Mouse (Mus musculus): Measurements from ENCODE around the gene Mapk1ip1. TPM values are rescaled to one million over a fixed set of nuclear protein-coding genes. Genes with fewer than 3 reads are reported as not detected.
A peak's percentile ranks its signal among the peaks of the same experiment; 100 is the strongest.

The Mapk1ip1 gene
- 16.2 and 24.3 TPM in 2 replicates for polyA plus RNA-seq (2012; ENCODE audit: insufficient read depth, insufficient read length, missing spikeins)

DNA sequence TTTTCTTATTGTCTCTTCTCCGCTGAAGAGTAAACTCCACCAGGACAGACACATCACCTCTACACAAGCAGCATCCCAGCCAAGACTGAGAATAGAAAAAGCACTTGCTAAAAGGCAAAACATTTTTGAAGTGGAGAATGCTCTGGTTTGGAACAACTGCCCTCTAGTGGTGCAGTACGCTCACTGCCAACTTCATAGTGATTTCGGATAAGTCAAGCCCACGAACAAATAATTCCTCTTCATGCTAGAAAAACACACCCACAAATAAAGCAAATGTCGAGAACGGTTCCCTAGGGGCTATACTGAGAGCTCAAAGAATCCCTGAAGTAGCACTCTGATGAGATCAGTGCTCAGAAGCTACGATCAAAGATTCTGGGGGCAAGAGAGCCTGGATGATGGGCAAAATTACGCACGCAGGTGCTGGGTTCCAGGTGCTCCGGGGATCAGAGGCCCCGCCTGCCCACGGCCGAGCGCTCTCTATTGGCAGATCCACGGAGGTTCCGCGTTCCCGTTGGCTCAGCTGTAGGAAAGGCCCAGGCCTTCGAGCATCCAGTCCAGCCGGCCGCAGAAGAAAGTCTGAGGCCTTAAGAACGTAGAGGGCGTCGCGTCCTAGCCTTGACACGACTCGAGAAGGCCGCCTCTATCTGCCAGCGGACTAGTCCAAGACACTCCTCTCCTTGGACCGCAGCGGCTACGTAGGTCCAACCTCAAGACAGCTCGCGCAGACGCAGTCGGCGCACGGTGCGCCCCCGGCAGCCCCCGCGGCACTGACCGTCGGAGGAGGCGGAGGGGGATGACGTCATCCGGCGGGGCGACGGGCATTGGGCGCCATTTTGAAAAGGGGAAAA lies at the start of gene Mapk1ip1, which contains the start of gene Ppp2r2d:
Mapk1ip1 (minus strand) TSS at position 730 of the 848 bp plus-strand sequence.
Ppp2r2d (plus strand) TSS at position 536 of the 848 bp plus-strand sequence.
- Histone ChIP-seq H3K27ac (replicated peaks; ENCODE audit: low read depth, low read length) (peak within 1 kb of the TSS; percentile 97), H3K4me1 (ENCODE audit: control insufficient read depth, insufficient read depth, insufficient read length, low read length) (peaks cover 23% of the 10 kb centered on the region), H3K4me3 (ENCODE audit: insufficient read depth, low read depth, low read length) (peak within 1 kb of the TSS; percentile 94)

DNA sequence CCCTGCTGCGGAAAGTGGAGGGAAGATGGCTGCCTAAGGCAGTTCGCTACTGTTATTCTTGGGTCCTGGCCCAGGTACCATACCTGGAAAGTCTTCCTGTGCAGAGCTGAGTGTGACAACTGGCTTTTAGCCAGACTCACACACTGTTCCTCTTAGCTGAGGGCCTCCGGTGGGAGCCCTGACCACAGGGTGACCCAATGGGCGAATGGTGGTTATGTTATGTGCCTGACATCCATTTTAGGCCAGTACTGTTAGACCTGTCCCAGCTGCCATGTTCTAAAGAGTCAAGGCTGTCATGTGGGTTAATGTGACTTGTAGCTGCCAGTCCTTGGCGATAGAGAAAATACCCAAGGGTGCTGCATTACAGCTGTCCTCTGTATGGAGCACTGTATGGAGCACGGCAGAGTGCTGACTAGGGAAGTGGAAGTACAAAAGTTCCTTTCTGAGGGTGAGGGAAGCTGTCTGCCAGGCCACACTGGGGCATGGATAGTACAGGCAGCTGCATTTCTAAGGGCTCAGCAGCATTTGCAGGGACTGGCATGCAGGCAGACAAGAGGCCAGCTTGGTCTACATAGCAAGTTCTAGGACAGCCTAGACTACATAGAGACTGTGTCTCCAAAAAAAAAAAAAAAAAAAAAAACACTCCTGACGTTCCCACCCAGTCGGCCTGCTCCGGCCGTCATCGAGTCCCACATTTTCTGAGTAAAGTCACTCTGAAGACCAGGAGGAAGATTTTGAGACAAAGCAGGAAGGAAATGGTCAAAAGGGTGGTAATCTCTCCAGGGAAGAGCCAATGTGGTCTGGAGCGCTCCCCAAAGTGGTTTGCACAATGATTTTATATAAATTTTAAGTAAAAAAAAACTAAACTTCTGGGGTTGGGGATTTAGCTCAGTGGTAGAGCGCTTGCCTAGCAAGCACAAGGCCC lies 39.6 kb upstream of the Mapk1ip1 start:
- no peaks in the 10 kb centered on the region for H3K4me1 ChIP-seq (ENCODE audit: control insufficient read depth, insufficient read depth, insufficient read length, low read length)
- H3K4me3 ChIP-seq (ENCODE audit: insufficient read depth, low read depth, low read length), result no peak overlapping the region
- H3K27ac ChIP-seq (replicated peaks; ENCODE audit: low read depth, low read length), result no peak overlapping the region

DNA sequence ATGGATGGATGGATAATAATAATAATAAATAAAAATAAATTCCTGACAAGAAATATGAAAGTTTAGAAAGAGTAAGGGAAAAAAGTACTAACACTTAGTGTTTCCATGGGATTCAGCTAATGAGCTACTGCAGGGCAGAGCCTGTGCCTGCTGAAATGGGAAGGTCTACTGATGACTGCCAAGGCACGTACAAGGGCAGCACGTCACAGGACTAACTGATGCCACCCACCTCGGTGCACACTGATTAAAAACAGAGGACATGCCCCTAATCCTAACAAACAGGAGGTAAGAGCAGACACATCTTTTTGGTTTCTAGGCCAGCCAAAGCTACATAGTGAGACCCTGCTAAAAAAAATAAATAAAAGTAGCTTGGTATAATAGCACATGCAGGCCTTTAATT lies 37.7 kb upstream of the Mapk1ip1 start:
- no peak overlapping the region for H3K4me3 ChIP-seq (ENCODE audit: insufficient read depth, low read depth, low read length)
- H3K27ac ChIP-seq (replicated peaks; ENCODE audit: low read depth, low read length), result no peak overlapping the region
- no peaks in the 10 kb centered on the region for H3K4me1 ChIP-seq (ENCODE audit: control insufficient read depth, insufficient read depth, insufficient read length, low read length)

DNA sequence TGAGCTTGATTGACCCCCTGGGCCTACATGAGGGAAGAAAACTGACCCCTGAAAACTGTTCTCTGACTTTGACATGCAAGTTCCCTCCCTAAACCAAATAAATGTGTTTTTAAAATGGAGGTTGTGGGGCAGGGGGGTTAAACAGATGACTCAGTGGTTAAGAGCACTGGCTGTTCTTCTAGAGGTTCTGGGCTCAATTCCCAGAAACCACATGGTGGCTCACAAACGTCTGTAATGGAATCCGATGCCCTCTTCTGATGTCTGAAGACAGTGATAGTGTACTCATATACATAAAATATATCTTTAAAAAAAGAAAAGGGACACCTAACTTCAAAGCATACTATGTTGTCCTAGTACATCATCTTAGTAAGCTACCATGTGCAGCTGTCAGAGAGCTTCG lies 29.0 kb upstream of the Mapk1ip1 start:
- H3K27ac ChIP-seq (replicated peaks; ENCODE audit: low read depth, low read length), result no peak overlapping the region
- H3K4me1 ChIP-seq (ENCODE audit: control insufficient read depth, insufficient read depth, insufficient read length, low read length), result no peaks in the 10 kb centered on the region
- no peak overlapping the region for H3K4me3 ChIP-seq (ENCODE audit: insufficient read depth, low read depth, low read length)

DNA sequence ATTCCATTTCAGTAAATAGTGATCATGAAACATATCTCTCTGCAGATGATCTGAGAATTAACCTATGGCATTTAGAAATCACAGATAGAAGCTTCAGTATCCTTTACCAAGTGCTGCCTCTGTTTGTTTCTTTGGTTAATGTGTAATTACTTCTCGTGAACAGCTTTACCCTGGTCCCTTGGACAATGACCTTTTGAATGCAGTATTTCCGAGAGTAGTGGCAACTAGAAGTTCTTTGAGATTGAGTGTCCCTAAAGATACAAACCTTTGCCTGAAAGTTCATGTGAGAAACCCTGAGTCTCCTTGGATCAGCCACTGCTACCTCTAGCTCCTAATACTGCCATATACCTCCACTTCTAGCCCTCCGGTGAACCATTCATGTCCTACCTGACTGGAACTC lies 26.9 kb upstream of the Mapk1ip1 start:
- Histone ChIP-seq H3K4me3 (ENCODE audit: insufficient read depth, low read depth, low read length) (no peak overlapping the region), H3K27ac (replicated peaks; ENCODE audit: low read depth, low read length) (no peak overlapping the region), H3K4me1 (ENCODE audit: control insufficient read depth, insufficient read depth, insufficient read length, low read length) (no peaks in the 10 kb centered on the region)

DNA sequence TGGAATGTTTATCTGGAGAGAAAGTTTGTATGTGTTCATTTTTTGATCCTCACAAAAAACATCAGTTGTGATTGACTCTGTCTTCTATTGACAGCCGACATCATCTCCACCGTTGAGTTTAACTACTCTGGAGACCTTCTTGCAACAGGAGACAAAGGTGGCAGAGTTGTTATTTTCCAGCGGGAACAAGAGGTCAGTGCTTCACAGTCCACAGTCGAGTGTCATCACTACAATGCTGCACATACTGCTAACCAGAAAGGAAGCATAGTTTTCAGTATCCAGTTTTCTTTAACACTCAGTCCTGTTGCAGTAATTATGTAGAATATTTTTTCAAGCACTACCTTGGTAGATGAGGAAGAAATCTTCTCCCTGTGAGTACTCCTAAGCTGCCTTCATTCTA lies 22.2 kb upstream of the Mapk1ip1 start:
- Histone ChIP-seq H3K4me1 (ENCODE audit: control insufficient read depth, insufficient read depth, insufficient read length, low read length) (peaks cover 7% of the 10 kb centered on the region; the same call in 1 of the 2 replicates), H3K4me3 (ENCODE audit: insufficient read depth, low read depth, low read length) (no peak overlapping the region), H3K27ac (replicated peaks; ENCODE audit: low read depth, low read length) (no peak overlapping the region)

DNA sequence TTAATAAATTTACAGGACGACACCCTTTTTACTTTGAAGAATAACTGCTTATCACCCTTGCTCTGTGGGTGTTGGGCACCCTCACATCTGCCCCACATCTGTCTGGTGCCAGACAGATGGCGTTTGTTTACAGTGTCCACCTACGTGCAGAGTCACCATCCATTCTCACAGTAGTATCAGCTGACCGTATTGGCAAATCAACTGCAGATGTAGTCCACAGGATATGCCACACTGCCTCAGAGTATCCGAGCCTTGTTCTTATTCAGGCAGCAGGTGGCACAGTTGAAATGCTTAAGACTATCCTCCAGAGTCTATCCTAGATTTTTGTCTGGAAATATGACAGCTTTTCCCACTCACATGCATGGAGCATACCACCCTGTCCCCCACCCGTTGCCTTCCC lies 21.2 kb upstream of the Mapk1ip1 start:
- H3K27ac ChIP-seq (replicated peaks; ENCODE audit: low read depth, low read length), result no peak overlapping the region

DNA sequence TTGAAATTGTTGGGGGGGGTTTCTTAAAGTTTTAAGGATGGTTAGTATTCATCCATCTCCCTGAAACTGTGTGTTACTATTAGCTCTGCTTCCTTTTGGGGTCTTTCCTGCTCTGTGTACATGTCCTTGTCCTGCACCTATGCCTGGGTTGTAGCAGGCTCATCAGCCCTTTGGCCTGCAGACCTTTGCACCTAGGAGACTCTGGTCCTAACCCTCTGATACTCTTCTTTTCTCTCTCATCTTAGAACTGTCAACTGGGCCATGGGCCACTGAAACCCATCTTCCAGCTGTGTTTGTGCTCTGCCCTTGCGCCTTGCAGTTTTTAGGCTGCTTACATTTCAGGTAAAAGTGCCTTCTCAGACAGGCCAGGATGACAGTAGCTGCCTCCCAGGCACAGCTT lies 18.7 kb upstream of the Mapk1ip1 start:
- no peak overlapping the region for H3K4me3 ChIP-seq (ENCODE audit: insufficient read depth, low read depth, low read length)
- H3K27ac ChIP-seq (replicated peaks; ENCODE audit: low read depth, low read length), result no peak overlapping the region
- H3K4me1 ChIP-seq (ENCODE audit: control insufficient read depth, insufficient read depth, insufficient read length, low read length), result peaks cover 7% of the 10 kb centered on the region; the same call in 1 of the 2 replicates

More for the DNA sequence above, 21.2 kb upstream of the Mapk1ip1 start:
- H3K4me1 ChIP-seq (ENCODE audit: control insufficient read depth, insufficient read depth, insufficient read length, low read length), result peaks cover 7% of the 10 kb centered on the region; the same call in 1 of the 2 replicates
- no peak overlapping the region for H3K4me3 ChIP-seq (ENCODE audit: insufficient read depth, low read depth, low read length)

DNA sequence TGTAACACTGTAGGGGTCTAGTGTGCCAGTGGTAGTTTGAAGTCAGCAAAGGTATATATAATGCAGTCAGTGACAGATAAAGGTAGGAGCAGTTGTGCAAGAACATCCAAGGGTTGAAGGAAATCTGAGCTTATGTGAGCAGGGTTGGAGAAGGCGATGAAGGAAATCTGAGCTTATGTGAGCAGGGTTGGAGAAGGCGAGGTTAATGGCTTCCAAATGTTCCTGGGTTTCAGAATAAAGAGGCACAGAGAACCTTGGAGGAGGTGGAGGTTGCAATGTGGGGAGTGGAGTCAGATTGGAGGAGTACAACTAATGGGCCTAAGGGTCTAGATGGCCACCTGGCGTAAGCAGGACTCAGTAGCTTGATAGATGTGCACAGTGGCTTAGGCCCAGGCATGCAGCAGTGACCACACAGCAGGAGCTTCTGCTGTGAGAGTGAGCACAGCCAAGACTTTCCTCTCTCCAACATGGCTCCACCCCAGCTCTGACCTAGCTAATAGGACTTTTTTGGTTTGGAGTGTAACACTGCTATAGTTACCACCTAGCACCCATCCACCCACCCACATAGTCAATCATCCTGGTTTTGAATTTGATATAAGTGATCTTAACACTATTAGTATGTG lies 18.0 kb upstream of the Mapk1ip1 start:
- no peak overlapping the region for H3K27ac ChIP-seq (replicated peaks; ENCODE audit: low read depth, low read length)
- H3K4me3 ChIP-seq (ENCODE audit: insufficient read depth, low read depth, low read length), result no peak overlapping the region
- H3K4me1 ChIP-seq (ENCODE audit: control insufficient read depth, insufficient read depth, insufficient read length, low read length), result peaks cover 7% of the 10 kb centered on the region; the same call in 1 of the 2 replicates

DNA sequence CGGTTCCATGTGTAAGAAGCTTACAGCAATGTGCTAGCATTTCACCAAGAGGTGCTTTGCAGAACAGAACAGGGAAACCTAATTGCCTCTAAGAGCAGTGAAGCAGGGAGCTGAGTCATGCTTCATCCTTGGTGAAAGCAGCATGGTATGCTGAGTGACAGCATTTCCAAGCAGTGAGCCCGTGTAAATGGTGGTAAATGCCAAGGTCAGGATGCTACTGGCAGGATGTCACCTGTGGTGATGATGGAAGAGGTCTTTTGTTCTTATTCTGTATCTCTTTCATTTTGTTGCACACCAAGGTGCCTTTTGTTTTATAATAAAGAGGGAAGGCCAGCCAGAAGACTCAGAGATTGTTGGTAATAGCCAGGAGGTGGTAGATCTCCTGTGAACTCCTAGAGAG lies 10.6 kb upstream of the Mapk1ip1 start:
- H3K4me3 ChIP-seq (ENCODE audit: insufficient read depth, low read depth, low read length), result no peak overlapping the region
- peaks cover 13% of the 10 kb centered on the region for H3K4me1 ChIP-seq (ENCODE audit: control insufficient read depth, insufficient read depth, insufficient read length, low read length)
- no peak overlapping the region for H3K27ac ChIP-seq (replicated peaks; ENCODE audit: low read depth, low read length)

DNA sequence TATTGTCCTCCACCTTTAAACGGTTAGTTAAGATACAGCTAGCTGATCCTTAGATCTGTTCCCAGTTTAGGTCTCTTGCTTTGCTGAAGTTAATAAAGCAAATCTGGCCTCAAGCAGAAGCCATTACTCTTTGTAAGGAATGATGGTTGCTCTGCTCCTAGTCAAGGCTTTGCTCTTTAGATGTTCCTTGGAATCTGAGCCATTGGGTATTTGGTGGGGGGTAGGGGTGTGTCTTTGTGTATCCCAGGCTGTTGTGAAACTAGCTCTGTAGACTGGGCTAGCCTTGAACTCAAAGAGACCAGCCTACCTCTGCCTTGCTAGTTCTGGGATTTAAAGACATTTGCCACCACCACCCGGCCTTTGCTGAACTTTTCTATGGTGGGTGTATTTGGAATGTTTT lies 8.1 kb upstream of the Mapk1ip1 start:
- Histone ChIP-seq H3K4me1 (ENCODE audit: control insufficient read depth, insufficient read depth, insufficient read length, low read length) (peaks cover 13% of the 10 kb centered on the region), H3K27ac (replicated peaks; ENCODE audit: low read depth, low read length) (no peak overlapping the region), H3K4me3 (ENCODE audit: insufficient read depth, low read depth, low read length) (no peak overlapping the region)

DNA sequence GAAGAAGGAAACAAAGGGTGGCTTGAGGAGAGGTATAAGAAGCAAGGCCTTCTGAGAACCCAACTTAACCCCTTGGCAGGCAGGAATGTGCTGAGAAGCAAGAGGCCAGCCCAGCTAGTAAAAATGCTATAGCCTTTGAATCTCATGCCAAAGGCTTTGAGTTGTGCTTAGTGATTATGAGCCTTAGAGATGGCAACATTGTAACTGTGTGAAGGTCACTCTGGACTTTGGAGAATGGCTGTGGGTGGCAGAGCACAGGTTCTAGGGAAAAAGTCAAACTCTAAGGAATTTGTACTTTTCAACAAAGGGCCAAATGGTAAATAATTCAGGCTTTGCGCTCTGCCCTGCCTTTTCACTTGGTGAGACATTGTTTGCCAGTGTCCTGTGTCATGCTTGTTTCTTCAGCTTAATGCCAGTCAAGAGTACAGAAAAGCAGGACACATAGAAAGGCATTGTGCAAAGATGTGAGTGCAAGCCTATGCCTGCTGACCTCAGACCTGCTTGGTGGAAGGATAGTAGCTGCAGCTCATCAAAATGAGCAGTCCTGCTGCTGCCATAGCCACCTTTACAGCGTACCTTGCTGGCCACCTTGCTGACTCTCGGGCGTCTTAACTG lies 7.5 kb upstream of the Mapk1ip1 start:
- H3K4me1 ChIP-seq (ENCODE audit: control insufficient read depth, insufficient read depth, insufficient read length, low read length), result peaks cover 12% of the 10 kb centered on the region
- H3K4me3 ChIP-seq (ENCODE audit: insufficient read depth, low read depth, low read length), result no peak overlapping the region
- peak overlapping the region; percentile 53 for H3K27ac ChIP-seq (replicated peaks; ENCODE audit: low read depth, low read length)

DNA sequence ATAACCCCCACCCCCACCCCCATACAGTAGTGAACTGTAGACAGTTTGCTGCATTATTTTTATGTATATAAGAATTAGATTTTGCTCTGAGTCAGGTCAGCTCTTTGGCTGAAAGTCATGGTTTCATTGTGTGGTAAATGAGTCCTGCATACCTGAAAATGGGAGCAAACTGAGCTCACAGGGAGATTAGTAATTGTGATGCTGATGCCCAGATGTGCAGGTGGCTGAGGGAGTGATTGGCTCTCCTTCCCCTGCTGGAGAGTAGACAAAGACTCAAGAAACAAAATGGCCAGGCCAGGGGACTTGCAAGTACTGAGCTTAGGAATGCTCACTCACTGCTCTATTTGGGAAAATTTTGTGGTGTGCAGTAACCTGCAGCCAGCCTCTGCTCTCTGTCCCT lies 4.0 kb upstream of the Mapk1ip1 start:
- no peak overlapping the region for H3K27ac ChIP-seq (replicated peaks; ENCODE audit: low read depth, low read length)
- H3K4me1 ChIP-seq (ENCODE audit: control insufficient read depth, insufficient read depth, insufficient read length, low read length), result peaks cover 21% of the 10 kb centered on the region
- no peak overlapping the region for H3K4me3 ChIP-seq (ENCODE audit: insufficient read depth, low read depth, low read length)

DNA sequence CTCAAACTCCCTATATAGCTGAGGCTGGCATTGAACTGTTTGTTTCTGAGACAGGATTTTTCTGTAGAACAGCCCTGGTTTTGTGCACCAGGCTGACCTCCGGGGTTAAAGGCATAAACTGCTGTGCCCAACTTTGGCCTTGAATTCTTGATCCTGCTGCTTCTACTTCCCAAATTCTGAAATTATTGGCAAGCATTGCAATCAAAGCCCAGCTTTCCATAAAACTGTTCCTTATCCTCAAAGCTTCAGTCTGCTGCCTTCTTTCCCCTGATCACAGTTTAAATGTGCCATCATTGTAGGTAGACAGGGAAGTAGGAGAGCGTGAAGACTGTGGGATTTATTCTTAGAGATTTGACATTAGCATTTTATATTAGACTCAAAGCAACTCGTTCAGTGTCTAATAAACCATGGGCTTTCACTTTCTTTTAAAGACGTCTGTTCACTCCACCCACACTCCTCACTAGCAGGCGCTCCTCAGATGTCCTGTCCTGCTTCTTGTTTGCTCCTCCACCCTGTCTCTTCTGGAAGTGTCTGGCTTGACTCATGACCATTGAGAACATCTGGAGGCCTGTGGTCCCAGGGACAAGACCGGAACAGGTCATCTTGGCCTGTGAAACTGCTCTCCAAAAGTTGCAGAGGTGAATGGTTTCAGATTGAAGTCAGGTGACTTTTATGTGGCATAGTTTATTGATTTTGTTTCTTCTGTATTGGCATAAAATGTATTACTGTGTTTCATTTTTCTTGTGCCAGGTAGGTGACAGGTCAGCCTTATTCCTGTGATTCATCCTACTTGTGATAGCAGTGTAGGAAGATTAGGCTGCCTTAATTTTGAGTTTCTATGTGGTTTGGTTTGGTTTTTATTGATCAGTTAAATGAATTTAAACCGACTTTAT lies 2.2 kb upstream of the Mapk1ip1 start:
- Histone ChIP-seq H3K4me1 (ENCODE audit: control insufficient read depth, insufficient read depth, insufficient read length, low read length) (peaks cover 26% of the 10 kb centered on the region), H3K4me3 (ENCODE audit: insufficient read depth, low read depth, low read length) (peak overlapping the region; percentile 94), H3K27ac (replicated peaks; ENCODE audit: low read depth, low read length) (peak overlapping the region; percentile 89)

All from brown adipose tissue, adult 24 weeks (tissue).